Mouse (Mus musculus) spleen, adult 2 months (tissue): ENCODE measurements around the gene Hsf5. TPM values are rescaled to one million over a fixed set of nuclear protein-coding genes. Genes with fewer than 3 reads are reported as not detected.

Source experiments
- DNase-seq, 2 experiments: peaks; one replicate each; pipeline versions ENCODE4 v3.0.0 to v3.0.0-alpha.2; 2012 to 2021; ENCODE audit warnings: low spot score in 2 of 2, low read depth in 1 of 2
- H3K27ac ChIP-seq: fragments of 200-500 bp; 2 replicates; pipeline ENCODE4 v1.5.1; 2012; ENCODE audit warnings: low read length, inconsistent platforms; ENCODE audit not compliant: insufficient read depth
- H3K27me3 ChIP-seq: fragments of 200-500 bp; 2 replicates; pipeline ENCODE4 v1.6.1; 2012; ENCODE audit warnings: mild to moderate bottlenecking, moderate library complexity, low read length, inconsistent platforms; ENCODE audit not compliant: control insufficient read depth, insufficient read depth
- H3K36me3 ChIP-seq: fragments of 200-500 bp; 2 replicates; pipeline ENCODE4 v1.6.1; 2012; ENCODE audit warnings: mild to moderate bottlenecking, low read length, inconsistent platforms; ENCODE audit not compliant: control insufficient read depth, insufficient read depth
- H3K4me1 ChIP-seq: fragments of 200-500 bp; 2 replicates; pipeline ENCODE4 v1.6.1; 2011; ENCODE audit warnings: inconsistent platforms; ENCODE audit not compliant: control insufficient read depth, insufficient read depth, insufficient read length
- H3K4me3 ChIP-seq: fragments of 200-500 bp; 2 replicates; pipeline ENCODE4 v1.5.1; 2011; ENCODE audit warnings: mild to moderate bottlenecking, inconsistent platforms; ENCODE audit not compliant: insufficient read depth, insufficient read length; ENCODE audit errors: extremely low read depth
- CTCF ChIP-seq: fragments of 200-500 bp; IDR thresholded peaks from 2 replicates; pipeline ENCODE4 v1.5.1; 2011; ENCODE audit warnings: mild to moderate bottlenecking, inconsistent platforms; ENCODE audit not compliant: insufficient read depth, insufficient read length, insufficient replicate concordance; ENCODE audit errors: extremely low read depth
- POLR2A ChIP-seq: fragments of 200-500 bp; IDR thresholded peaks from 2 replicates; pipeline ENCODE4 v1.6.1; 2011; ENCODE audit warnings: low read depth, low read length, inconsistent platforms
- WGBS: fragments of 180-500 bp; shearing (Covaris S2); methylation state at CpG from one replicate; pipeline ENCODE4 v1.1.7; 2018; 5-methylcytosine and 5-hydroxymethylcytosine counted together
- polyA plus RNA-seq: library from polyadenylated mRNA; depleted of rRNA; stranded (reverse); fragments of >200 nt; gene quantifications from 2 replicates; pipeline ENCODE4 v1.2.3, GENCODE M21; 2012; rRNA removed

The Hsf5 gene
- polyA plus RNA-seq, result 0.01 TPM in 1 of 2 replicates, not detected in the other

DNA sequence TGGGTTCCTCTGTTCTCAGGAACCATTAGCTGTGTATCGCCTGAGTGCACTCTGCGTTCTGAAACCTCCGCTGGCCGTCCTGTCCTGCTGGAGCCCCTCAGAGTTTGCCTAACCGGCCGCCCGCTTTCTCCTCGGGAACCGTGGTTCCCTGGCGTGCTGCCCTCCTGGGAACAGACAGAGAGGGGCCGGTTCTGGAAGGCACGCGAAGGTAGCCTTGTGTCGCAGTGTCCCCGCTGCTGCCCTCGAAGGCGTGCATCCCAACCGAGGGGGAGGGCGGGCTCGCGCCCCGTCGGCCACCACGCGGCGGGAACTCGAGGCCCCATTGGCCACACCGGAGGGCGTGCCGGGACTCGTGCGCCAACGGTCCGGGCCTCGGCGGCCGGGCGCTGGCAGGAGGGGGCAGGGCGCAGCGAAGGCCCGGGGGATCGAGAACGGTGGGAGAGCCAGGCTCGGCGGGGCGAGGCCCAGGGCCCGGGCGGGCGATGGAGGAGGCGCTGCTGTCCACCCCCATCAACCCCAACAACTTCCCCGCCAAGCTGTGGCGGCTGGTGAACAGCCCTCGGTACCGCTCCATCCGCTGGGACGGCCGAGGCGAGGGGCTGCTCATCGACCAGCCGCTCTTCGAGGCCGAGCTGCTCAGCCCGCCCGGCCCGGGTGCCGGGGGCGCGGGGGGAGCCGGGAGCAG, at the start of gene Hsf5:
TSS of gene Hsf5 (plus strand) at position 375 of the 685 bp plus-strand sequence.
- TF ChIP-seq POLR2A, result no peak
- no peak for TF ChIP-seq CTCF
- Histone ChIP-seq H3K27ac (no peak within 1 kb of the TSS), H3K4me3 (no peak within 1 kb of the TSS), H3K27me3 (no peaks in the 10 kb centered on the region), H3K4me1 (no peaks in the 10 kb centered on the region), H3K36me3 (peaks cover 45% of the 10 kb centered on the region)
- WGBS, result 97% methylated on average over 67 of the region's 69 CpGs
- no peak for DNase-seq

DNA sequence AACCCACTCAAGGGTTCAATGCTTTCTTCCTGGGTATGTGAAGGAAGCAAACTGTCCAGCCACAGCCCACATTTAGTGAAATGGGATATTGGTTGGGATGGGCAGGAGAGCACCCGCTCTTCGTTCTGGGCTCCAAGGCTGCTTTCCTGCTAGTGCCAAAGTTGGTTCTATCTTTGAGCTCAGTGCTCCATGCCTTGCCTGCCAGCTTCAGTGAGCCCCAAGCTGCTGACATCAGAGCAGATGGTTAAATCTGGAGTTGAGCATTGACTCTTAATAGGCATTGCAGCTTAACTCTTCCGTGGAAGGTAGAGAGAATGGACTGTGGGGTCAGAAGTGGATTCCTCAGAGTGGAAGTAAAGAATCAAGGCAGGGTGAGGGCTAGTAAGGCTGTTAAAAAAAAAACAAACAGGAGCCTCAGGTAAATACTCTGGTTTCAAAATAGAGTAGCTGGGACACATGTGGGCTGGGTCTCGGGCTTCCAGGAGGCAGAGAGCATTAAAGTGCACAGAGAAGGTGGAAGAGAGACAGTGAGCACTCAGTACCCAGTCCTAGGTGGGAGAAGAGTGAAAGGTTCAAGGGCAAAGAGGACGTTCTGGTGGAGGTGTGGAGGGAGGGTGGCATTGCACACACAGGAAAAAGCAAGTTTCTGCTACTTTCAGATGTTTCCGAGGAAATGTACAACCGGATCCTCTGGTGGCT, 48.6 kb upstream of the Hsf5 start, which contains the start of gene Sept4:
TSS of gene Sept4 (plus strand) at position 649 of the 699 bp plus-strand sequence.
- no peak for DNase-seq
- Histone ChIP-seq H3K4me3 (no peak within 1 kb of the TSS), H3K36me3 (no peaks in the 10 kb centered on the region), H3K27me3 (no peaks in the 10 kb centered on the region), H3K27ac (no peak within 1 kb of the TSS), H3K4me1 (no peaks in the 10 kb centered on the region)
- WGBS, result 70% methylated on average over 7 of the region's 7 CpGs
- no peak for TF ChIP-seq CTCF
- TF ChIP-seq POLR2A, result no peak

DNA sequence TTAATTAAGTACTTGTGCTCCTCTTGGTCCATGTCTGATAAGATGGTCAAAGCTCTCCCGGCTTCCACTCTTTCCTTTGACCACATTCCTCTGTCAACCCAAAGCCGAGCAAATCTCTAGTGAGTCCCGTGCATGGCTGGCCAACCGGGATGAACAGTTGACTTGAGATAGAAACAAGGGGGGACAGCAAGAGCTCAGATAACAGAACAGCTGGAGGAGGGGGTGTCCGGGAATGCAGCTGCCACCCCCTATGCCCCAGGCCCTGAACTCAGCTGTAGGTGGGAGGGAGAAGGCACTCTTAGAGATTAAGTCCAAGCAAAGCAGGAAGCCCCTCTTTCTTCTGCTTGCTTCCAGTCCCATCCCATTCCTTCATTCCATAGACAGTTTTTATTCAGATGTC, 46.2 kb upstream of the Hsf5 start:
- Histone ChIP-seq H3K27ac (no peak overlapping the region), H3K27me3 (no peaks in the 10 kb centered on the region), H3K36me3 (no peaks in the 10 kb centered on the region), H3K4me3 (no peak overlapping the region), H3K4me1 (no peaks in the 10 kb centered on the region)
- no peak for DNase-seq
- WGBS, result 80% methylated on average over 5 of the region's 5 CpGs
- TF ChIP-seq POLR2A (no peak), CTCF (no peak)

DNA sequence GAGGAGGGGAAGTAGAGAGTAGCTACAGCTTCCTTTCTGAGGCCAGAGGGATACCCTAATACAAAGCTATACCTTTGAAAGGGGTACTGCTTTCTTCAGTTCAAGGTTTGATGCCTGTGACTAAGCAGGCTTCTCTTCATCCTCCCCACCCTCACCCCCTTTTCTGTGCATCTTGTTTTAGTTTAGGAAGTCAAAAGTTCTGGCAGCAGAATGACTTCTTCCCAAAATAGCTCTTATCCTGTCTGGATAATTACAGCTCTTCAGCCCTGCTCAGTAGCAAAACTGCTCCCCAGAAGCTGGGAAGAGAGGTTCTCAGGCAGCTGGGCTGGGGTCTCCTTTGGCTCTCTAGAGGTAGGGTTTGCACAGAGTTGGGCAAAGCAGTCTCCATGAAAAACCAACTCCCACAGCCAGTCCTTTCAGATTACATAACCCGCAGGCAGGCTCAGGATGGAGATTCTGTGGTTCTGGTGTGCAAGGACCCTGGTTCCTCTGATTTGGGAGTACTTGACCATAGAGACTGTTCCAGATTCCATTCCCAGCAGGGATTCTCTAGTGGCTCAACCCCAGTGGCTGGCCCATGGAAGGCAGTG, 45.5 kb upstream of the Hsf5 start:
- DNase-seq, result no peak
- no peak overlapping the region for H3K4me3 ChIP-seq
- no peaks in the 10 kb centered on the region for H3K27me3 ChIP-seq
- H3K36me3 ChIP-seq, result no peaks in the 10 kb centered on the region
- no peak overlapping the region for H3K27ac ChIP-seq
- no peak for TF ChIP-seq POLR2A
- WGBS, result 91% methylated on average over 1 of the region's 1 CpGs
- no peaks in the 10 kb centered on the region for H3K4me1 ChIP-seq

DNA sequence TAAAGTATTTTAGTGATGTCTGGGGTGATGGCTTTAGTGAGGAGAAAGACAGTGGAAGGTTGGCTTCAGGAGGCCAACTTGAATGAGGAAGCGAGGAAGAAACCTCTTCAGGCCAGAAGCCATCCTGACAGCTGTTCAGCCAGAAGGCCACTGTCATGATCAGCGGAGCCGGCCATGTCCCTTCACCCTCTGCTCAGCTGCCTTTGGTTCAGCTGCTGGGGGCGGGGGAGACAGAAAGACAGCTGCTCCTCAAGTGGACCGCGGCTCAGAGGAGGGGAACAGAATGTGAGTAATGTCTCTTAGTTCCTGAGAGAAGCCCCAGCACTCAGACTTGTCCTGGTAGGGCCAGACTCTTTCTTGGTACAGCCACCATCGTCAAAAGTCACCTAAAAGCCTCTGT, 43.2 kb upstream of the Hsf5 start:
- no peak overlapping the region for H3K27ac ChIP-seq
- peaks cover under 1% of the 10 kb centered on the region; the same call in 1 of the 2 replicates for H3K4me1 ChIP-seq
- H3K4me3 ChIP-seq, result no peak overlapping the region
- no peak for TF ChIP-seq POLR2A
- no peaks in the 10 kb centered on the region for H3K36me3 ChIP-seq
- H3K27me3 ChIP-seq, result no peaks in the 10 kb centered on the region
- 66% methylated on average over 7 of the region's 7 CpGs for WGBS
- no peak for DNase-seq

DNA sequence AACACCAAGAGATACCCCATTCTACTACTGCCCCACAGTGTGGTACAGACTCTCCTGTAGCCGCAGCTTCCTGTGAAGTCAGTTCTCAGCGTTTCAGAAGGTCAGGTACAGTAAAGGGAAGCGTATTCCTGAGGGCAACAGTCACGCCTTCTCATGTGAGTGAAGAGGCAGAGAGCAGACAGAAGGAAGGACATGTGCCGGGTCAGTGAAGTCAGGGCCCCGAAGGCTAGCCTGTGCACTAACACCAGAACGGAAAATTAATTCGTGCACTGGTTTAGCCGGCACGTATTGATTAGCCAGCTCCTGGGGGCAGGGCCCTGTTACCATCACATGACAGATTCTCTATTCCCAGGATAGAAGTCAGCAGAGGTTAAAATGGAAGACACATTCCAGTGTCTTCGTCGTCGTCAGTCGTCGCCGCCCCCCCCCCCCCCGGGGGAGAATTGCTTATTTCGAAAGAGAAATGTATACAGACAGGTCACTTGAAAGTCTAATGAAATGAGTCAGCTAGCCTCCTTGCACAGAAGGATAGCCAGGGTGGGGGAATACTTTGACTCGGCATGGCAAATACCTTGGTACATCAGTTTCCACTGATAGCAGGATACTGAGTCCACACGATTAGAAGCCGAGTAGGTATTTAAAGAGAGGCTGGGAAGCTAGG, 42.3 kb upstream of the Hsf5 start:
- TF ChIP-seq CTCF (no peak), POLR2A (no peak)
- H3K27me3 ChIP-seq, result no peaks in the 10 kb centered on the region
- H3K4me1 ChIP-seq, result peaks cover 2% of the 10 kb centered on the region; the same call in 1 of the 2 replicates
- no peaks in the 10 kb centered on the region for H3K36me3 ChIP-seq
- WGBS, result 84% methylated on average over 21 of the region's 21 CpGs
- H3K27ac ChIP-seq, result no peak overlapping the region
- DNase-seq, result no peak
- no peak overlapping the region for H3K4me3 ChIP-seq
